Mouse (Mus musculus): ENCODE measurements around the gene Nedd4. TPM values are rescaled to one million over a fixed set of nuclear protein-coding genes. Genes with fewer than 3 reads are reported as not detected.

Nedd4 gene
- polyA plus RNA-seq, 1 experiment from 2014 or later = 90.0 TPM

- no peak for ATAC-seq (ENCODE audit: insufficient read depth)
- no peaks in the 10 kb centered on the region for H3K4me1 ChIP-seq (replicated peaks)
- H3K27ac ChIP-seq (replicated peaks) = no peak overlapping the region
- H3K4me3 ChIP-seq (replicated peaks) = no peak overlapping the region
- H3K9ac ChIP-seq = no peak overlapping the region
- 88% methylated on average over 3 of the region's 3 CpGs for WGBS (ENCODE audit: insufficient replicate concordance)
- peaks cover 97% of the 10 kb centered on the region for H3K36me3 ChIP-seq (replicated peaks)
- H3K9me3 ChIP-seq (replicated peaks) = no peaks in the 10 kb centered on the region
- no peaks in the 10 kb centered on the region for H3K27me3 ChIP-seq
- H3K4me2 ChIP-seq = no peak overlapping the region
These were observed 60.5 kb downstream of the Nedd4 start for GRCm38 (mm10) chr9:72722622-72723021.

GRCm38 (mm10) chr9:72724491-72725221 is 62.5 kb downstream of the Nedd4 start:
- 73% methylated on average over 8 of the region's 8 CpGs for WGBS (ENCODE audit: insufficient replicate concordance)
- no peak overlapping the region for H3K4me3 ChIP-seq (replicated peaks)
- no peak overlapping the region for H3K27ac ChIP-seq (replicated peaks)
- no peaks in the 10 kb centered on the region for H3K27me3 ChIP-seq
- no peaks in the 10 kb centered on the region for H3K4me1 ChIP-seq (replicated peaks)
- H3K9ac ChIP-seq = no peak overlapping the region
- peaks cover 94% of the 10 kb centered on the region for H3K36me3 ChIP-seq (replicated peaks)
- H3K4me2 ChIP-seq = no peak overlapping the region
- ATAC-seq (ENCODE audit: insufficient read depth) = no peak
- H3K9me3 ChIP-seq (replicated peaks) = no peaks in the 10 kb centered on the region

- no peaks in the 10 kb centered on the region for H3K27me3 ChIP-seq
- ATAC-seq (ENCODE audit: insufficient read depth) = no peak
- whole genome bisulfite sequencing (ENCODE audit: insufficient replicate concordance) = 28% methylated on average over 3 of the region's 3 CpGs
These were observed 71.8 kb downstream of the Nedd4 start for GRCm38 (mm10) chr9:72733966-72734365.

GRCm38 (mm10) chr9:72735822-72736410 is 73.8 kb downstream of the Nedd4 start:
- H3K4me3 ChIP-seq (replicated peaks) = no peak overlapping the region
- H3K9me3 ChIP-seq (replicated peaks) = no peaks in the 10 kb centered on the region
- H3K4me2 ChIP-seq = no peak overlapping the region
- no peak for ATAC-seq (ENCODE audit: insufficient read depth)
- 33% methylated on average over 3 of the region's 3 CpGs for WGBS (ENCODE audit: insufficient replicate concordance)
- H3K27ac ChIP-seq (replicated peaks) = no peak overlapping the region
- H3K9ac ChIP-seq = no peak overlapping the region
- peaks cover 95% of the 10 kb centered on the region for H3K36me3 ChIP-seq (replicated peaks)
- H3K4me1 ChIP-seq (replicated peaks) = no peaks in the 10 kb centered on the region
- no peaks in the 10 kb centered on the region for H3K27me3 ChIP-seq

More at GRCm38 (mm10) chr9:72733966-72734365, 71.8 kb downstream of the Nedd4 start:
- Histone ChIP-seq H3K4me2 (no peak overlapping the region), H3K36me3 (replicated peaks) (peaks cover 89% of the 10 kb centered on the region), H3K9me3 (replicated peaks) (no peaks in the 10 kb centered on the region), H3K27ac (replicated peaks) (no peak overlapping the region), H3K4me3 (replicated peaks) (no peak overlapping the region), H3K9ac (no peak overlapping the region), H3K4me1 (replicated peaks) (no peaks in the 10 kb centered on the region)

GRCm38 (mm10) chr9:72741206-72741605 is 79.1 kb downstream of the Nedd4 start:
- Histone ChIP-seq H3K27ac (replicated peaks) (no peak overlapping the region), H3K4me1 (replicated peaks) (no peaks in the 10 kb centered on the region), H3K9ac (no peak overlapping the region), H3K36me3 (replicated peaks) (peaks cover 97% of the 10 kb centered on the region), H3K9me3 (replicated peaks) (no peaks in the 10 kb centered on the region), H3K4me2 (no peak overlapping the region), H3K27me3 (no peaks in the 10 kb centered on the region), H3K4me3 (replicated peaks) (no peak overlapping the region)
- WGBS (ENCODE audit: insufficient replicate concordance) = 91% methylated on average over 6 of the region's 6 CpGs
- no peak for ATAC-seq (ENCODE audit: insufficient read depth)

- H3K36me3 ChIP-seq (replicated peaks) = peaks cover 78% of the 10 kb centered on the region
- H3K4me1 ChIP-seq (replicated peaks) = no peaks in the 10 kb centered on the region
- H3K4me2 ChIP-seq = no peak overlapping the region
These were observed 84.1 kb downstream of the Nedd4 start for GRCm38 (mm10) chr9:72746278-72746677.

GRCm38 (mm10) chr9:72750272-72750671 is 88.1 kb downstream of the Nedd4 start:
- Histone ChIP-seq H3K27ac (replicated peaks) (no peak overlapping the region), H3K4me2 (no peak overlapping the region), H3K9ac (no peak overlapping the region), H3K4me3 (replicated peaks) (no peak overlapping the region), H3K27me3 (no peaks in the 10 kb centered on the region), H3K4me1 (replicated peaks) (no peaks in the 10 kb centered on the region), H3K9me3 (replicated peaks) (no peaks in the 10 kb centered on the region), H3K36me3 (replicated peaks) (peaks cover 40% of the 10 kb centered on the region)
- ATAC-seq (ENCODE audit: insufficient read depth) = no peak
- 68% methylated on average over 2 of the region's 2 CpGs for WGBS (ENCODE audit: insufficient replicate concordance)

More at GRCm38 (mm10) chr9:72746278-72746677, 84.1 kb downstream of the Nedd4 start:
- no peak overlapping the region for H3K9ac ChIP-seq
- no peaks in the 10 kb centered on the region for H3K9me3 ChIP-seq (replicated peaks)
- no peak for ATAC-seq (ENCODE audit: insufficient read depth)
- 57% methylated on average over 5 of the region's 5 CpGs for WGBS (ENCODE audit: insufficient replicate concordance)
- H3K4me3 ChIP-seq (replicated peaks) = no peak overlapping the region
- no peaks in the 10 kb centered on the region for H3K27me3 ChIP-seq
- no peak overlapping the region for H3K27ac ChIP-seq (replicated peaks)

- no peak for ATAC-seq (ENCODE audit: insufficient read depth)
- no peak overlapping the region for H3K4me3 ChIP-seq (replicated peaks)
These were observed 90.5 kb downstream of the Nedd4 start for GRCm38 (mm10) chr9:72752656-72753055.

GRCm38 (mm10) chr9:72753741-72754140 is 91.6 kb downstream of the Nedd4 start:
- H3K27ac ChIP-seq (replicated peaks) = no peak overlapping the region
- no peak overlapping the region for H3K4me3 ChIP-seq (replicated peaks)
- no peaks in the 10 kb centered on the region for H3K4me1 ChIP-seq (replicated peaks)
- peaks cover 6% of the 10 kb centered on the region for H3K36me3 ChIP-seq (replicated peaks)
- no peak overlapping the region for H3K9ac ChIP-seq
- no peaks in the 10 kb centered on the region for H3K9me3 ChIP-seq (replicated peaks)
- no peak overlapping the region for H3K4me2 ChIP-seq
- no peaks in the 10 kb centered on the region for H3K27me3 ChIP-seq
- no peak for ATAC-seq (ENCODE audit: insufficient read depth)
- WGBS (ENCODE audit: insufficient replicate concordance) = 30% methylated on average over 7 of the region's 7 CpGs

More at GRCm38 (mm10) chr9:72752656-72753055, 90.5 kb downstream of the Nedd4 start:
- WGBS (ENCODE audit: insufficient replicate concordance) = 59% methylated on average over 9 of the region's 9 CpGs
- no peak overlapping the region for H3K4me2 ChIP-seq
- H3K9ac ChIP-seq = no peak overlapping the region
- H3K27ac ChIP-seq (replicated peaks) = no peak overlapping the region
- peaks cover 16% of the 10 kb centered on the region for H3K36me3 ChIP-seq (replicated peaks)
- H3K4me1 ChIP-seq (replicated peaks) = no peaks in the 10 kb centered on the region
- no peaks in the 10 kb centered on the region for H3K9me3 ChIP-seq (replicated peaks)
- no peaks in the 10 kb centered on the region for H3K27me3 ChIP-seq

GRCm38 (mm10) chr9:72757143-72757542 is 95.0 kb downstream of the Nedd4 start:
- 58% methylated on average over 5 of the region's 5 CpGs for whole genome bisulfite sequencing (ENCODE audit: insufficient replicate concordance)

GRCm38 (mm10) chr9:72758705-72759131 is 96.6 kb downstream of the Nedd4 start:
- 43% methylated on average over 8 of the region's 8 CpGs for WGBS (ENCODE audit: insufficient replicate concordance)
- no peaks in the 10 kb centered on the region for H3K4me1 ChIP-seq (replicated peaks)
- H3K4me3 ChIP-seq (replicated peaks) = no peak overlapping the region
- no peak for ATAC-seq (ENCODE audit: insufficient read depth)
- no peak overlapping the region for H3K27ac ChIP-seq (replicated peaks)
- H3K36me3 ChIP-seq (replicated peaks) = no peaks in the 10 kb centered on the region
- no peak overlapping the region for H3K9ac ChIP-seq
- H3K9me3 ChIP-seq (replicated peaks) = no peaks in the 10 kb centered on the region
- H3K4me2 ChIP-seq = no peak overlapping the region
- H3K27me3 ChIP-seq = no peaks in the 10 kb centered on the region

More at GRCm38 (mm10) chr9:72757143-72757542, 95.0 kb downstream of the Nedd4 start:
- Histone ChIP-seq H3K36me3 (replicated peaks) (no peaks in the 10 kb centered on the region), H3K9me3 (replicated peaks) (no peaks in the 10 kb centered on the region), H3K9ac (no peak overlapping the region), H3K27me3 (no peaks in the 10 kb centered on the region), H3K27ac (replicated peaks) (no peak overlapping the region), H3K4me2 (no peak overlapping the region), H3K4me3 (replicated peaks) (no peak overlapping the region), H3K4me1 (replicated peaks) (no peaks in the 10 kb centered on the region)
- no peak for ATAC-seq (ENCODE audit: insufficient read depth)

Data from liver, embryonic 15.5 days (tissue).